Mouse (Mus musculus) kidney, adult 8-10 months (tissue): ENCODE measurements around the gene Prpf40b.

Experiments
- DNase-seq, 2 experiments: peaks; one replicate each; pipeline ENCODE4 v3.0.0; 2022

The Prpf40b gene

DNA sequence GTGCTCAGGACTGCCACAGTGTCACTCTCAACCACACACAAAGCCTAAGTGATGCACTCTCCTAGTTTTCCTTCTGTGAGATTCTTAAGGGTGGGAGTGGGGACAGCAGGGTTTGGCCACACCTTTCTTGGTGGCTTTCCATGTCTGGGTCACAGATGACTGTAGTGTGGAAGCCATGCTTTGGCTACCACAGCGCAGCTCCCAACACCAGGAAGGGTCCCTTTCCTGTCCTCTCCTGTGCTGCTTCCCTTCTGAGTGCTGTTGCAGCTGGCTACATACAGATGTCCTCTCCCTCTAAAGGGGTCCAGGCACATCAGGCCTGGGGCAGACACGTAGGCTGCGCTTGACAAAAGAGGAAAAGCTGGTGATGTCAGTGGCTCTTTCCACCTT is 38.8 kb downstream of the Prpf40b start:
- no peak for DNase-seq

DNA sequence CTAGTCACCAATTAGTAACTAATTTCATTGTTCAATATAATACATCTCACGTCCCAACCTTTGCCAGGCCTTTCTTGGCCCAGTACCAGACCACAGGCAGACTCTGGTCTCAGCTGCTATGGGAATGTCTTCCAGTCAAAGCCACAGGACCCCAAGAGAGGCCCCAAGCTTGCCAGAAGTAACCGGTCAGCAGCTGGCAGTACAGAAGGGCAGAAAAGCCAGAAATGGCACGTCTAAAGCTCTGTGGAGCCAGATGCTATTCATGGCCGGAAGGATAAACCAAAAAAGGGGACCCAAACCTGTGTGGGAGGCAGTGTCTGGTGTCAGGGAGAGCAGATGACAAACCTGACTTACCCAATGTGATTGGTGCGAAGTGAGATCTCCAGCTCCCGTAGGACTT is 39.6 kb downstream of the Prpf40b start:
- DNase-seq, result no peak

DNA sequence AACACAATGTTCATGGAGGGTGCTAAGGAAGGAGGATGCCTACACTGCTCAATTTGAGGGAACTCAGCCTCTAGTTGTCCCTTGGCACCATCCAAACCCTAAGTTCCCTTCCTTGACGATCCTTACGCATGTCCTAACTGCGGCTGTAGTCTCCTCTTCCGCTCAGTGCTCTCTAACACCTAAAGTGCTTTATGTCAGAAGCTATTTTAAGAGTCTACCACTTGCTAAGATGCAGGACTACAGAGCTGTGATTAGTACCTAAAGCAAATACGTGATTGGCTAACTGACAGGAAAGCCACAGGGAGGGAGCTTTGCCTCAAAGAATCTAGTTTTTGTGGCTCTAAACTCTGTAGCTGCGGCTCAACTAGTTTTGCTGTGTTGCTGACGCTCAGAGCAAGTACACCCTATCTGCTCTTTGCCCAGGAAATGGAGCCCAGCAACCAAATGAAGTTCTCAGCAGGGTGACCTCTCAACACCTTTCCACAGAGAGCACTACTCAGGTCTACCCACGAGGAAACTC is 41.0 kb downstream of the Prpf40b start:
- no peak for DNase-seq

DNA sequence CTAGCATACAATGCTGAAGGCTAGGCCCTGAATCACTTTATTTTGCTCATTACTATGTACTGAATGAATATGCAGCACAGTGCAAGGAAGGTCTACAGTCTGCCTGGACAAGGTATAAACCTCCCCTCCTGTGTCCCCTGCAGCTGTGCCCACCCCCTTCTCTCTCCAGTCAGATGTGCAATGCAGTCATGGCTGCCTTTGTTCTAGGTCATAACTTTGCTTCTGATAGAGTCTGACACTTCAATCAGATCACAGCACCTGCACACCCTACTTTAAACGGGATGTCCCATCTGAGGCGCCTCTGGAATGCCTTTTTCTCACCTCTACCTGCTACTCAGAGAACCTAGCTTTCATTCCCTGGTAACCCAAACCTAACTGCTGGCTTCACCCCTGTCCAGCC is 44.0 kb downstream of the Prpf40b start:
- no peak for DNase-seq

DNA sequence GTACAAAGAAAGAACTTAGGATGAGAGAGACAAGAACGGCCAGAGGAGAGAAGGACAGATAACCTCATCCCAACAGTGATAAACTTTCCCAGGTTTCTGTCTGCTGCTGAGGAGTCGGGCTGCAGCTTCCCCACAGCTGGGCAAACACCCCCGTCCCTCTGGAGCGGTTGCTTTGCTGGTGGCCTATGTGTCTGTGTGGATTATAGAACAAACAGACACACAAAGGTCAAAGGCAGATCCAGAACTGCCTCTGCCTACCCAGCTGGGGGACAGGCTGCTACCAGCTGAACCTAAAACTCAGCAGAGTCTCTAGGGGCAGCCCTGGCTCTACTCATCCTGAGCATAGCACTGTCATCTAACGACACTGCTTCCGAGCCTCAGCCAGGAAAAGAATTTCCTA is 44.8 kb downstream of the Prpf40b start:
- no peak for DNase-seq

DNA sequence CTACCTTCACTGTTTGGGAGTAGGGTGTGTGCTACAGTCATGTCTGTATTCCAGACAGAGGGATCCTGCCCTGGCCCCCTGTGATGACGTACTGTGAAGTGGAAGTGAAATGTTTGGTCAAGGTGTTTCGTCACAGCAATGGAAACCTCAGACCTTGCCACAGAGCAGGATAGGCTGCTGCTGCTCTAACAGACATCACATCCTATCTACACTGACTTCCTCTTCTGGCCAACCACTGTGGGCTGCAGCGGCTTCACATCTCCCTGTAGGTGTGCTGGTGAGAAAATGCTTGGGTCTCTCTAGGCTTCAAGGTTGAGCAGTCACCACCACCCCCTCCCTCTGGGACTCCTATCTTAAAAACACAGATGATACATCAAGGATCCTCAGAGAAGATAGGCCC is 46.2 kb downstream of the Prpf40b start:
- no peak for DNase-seq

DNA sequence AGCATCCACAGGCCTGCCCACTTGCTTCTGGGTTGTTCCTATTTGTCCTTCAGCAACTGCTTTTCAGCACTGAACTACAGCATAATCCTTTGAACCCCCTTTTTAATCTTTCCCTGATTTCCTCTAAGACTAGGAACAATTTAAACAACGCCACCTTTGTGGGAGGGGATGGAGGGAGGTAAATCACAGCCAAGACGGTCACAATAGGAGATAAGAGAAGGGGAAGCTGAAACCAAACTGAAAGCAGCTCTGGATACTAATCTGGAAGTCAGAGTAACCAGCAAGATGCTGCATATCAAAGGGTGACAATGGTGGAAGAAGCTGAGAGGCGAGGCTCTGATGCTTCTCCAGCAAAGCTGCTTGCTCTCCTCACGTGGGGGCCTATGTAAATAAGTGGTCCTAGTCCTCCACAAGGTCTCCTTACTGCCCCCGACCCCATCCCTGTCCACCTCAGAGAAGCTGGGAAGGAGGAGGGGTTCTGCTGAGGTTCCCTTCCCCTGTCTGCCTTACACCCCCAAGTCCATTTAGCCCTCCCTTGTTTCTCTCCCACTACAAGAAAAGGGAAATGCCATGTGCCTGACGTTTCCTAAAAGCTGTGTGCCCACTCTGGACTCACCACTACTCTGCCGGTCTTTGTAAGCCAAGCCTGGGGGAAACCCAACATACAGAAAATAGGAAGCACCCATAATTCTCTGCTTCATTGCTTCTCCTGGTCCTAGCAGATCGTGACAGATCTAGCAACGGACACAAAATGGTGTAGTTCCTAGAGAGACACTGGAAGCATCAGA is 47.5 kb downstream of the Prpf40b start:
- DNase-seq, result no peak

DNA sequence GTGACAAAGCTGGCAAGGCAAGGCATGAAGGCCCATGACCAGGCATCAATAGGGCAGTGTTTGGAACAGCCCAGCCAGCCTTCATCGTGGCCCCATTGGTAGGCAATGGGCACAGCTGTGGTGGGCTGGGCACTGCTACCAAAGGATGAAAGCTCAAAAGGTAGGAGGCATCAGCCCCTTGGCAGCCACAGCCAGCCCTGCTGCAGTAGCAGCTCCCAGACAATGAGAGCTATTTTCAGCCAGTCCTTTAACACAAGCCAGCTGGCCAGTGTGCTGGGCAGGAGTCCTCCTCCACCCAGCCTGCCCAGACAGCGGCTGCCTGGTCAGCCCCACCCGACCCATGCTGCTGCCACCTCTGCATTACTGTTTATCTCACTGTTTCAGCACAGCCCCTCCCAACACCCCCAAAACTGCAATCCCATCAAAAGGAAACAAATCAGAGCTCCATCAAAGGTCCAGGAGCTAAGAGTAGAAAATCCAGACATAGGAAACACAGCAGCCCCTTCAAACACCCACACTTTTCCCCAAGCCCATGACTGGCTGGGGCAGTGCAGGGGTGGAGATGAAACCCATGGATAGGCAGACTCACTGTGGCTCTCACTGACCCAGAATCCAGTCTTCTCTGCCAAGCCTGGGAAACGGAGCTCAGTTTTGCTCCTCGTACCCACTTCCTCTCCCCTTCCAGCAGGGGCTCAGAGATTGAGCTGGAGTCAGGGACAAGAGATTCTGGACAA is 48.7 kb downstream of the Prpf40b start:
- no peak for DNase-seq

DNA sequence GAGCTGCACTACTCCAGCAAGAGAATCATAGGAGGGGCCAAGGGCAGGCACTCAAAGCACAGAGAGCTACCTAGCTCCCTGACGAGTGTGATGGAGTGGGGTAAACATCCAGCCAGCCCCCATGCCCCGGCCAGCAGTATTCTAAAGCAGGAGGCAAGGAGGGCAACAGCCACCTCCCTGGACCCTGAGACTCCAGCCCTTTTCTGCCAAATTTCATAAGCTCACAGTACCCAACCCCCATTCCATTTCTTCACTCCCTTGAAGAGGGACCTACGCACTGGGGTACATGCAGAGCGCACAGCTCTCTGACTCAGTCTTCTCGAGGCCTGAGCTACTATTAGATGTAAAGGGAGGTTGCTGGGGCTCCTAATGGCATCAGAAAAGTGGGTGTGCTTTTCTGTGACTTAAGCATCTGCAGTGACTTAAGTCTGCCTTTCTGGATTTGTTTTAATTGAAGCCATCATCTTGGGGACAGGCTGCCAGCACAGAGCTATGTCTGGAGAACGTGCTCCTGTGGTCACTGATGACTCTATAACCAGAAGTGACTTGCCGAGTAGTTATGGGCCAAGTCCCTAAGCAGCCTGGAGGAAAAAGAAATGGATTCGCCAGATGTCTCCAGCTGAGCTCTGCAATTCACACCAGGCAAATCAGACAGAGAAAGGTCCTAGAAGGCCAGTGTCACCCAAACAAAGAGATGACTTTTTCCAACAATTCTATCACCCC is 49.4 kb downstream of the Prpf40b start:
- no peak for DNase-seq

DNA sequence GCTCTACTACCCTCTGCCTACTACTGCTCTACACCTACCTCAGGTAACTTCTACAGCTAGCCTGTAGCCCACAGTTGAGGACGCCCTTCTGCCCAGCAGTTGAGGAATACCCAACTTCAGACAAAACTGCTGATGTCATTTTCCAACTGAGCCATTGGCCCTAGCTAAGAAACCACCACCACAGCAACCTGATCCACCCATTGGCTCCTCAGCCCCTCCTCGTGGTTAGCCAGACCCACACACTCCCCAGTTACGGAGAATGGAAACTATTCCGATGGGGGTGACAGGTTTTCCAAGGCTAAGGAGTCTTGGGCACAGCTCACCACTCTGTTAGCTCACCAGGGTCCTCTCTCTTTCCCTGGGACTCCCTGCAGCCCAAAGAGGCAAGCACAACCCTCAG is 50.1 kb downstream of the Prpf40b start:
- no peak for DNase-seq

DNA sequence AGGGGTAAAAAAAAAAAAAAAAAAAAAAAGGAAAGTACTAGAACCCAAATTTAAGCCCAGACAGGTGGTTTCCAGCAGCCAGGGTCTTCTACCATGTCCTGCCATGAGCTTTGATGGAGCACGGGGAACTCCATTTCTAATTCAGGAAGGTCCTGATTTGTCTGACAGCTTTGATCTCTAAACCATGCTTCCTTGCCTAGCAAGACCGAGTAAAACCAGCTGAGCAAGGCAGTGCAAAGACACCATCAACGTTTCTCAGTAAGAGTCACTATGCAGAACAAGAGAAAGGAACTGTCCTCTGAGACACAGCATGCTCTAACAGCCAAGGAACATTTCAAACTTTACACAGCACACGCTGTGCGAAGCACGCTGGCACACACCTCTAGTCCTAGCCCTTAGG is 56.7 kb downstream of the Prpf40b start:
- DNase-seq, result no peak

DNA sequence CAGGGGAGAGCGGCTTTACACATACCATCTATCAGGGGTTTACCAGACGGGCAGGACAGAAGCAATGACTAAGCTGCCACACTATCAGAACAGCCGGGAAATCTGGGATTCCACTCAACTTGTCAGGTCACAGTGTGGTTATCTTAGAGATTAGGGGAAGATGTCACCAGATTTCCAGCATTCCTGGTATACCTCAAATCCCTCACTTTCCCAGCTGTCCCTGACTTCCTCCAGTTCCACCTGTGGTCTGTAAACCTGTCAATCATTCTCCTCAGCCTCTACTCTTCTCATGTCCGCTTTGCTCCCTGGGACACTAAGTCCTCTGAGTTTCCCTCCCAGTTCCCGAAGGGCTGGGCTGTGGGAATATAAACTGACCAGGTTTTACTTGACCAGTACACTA is 57.4 kb downstream of the Prpf40b start:
- DNase-seq, result no peak

DNA sequence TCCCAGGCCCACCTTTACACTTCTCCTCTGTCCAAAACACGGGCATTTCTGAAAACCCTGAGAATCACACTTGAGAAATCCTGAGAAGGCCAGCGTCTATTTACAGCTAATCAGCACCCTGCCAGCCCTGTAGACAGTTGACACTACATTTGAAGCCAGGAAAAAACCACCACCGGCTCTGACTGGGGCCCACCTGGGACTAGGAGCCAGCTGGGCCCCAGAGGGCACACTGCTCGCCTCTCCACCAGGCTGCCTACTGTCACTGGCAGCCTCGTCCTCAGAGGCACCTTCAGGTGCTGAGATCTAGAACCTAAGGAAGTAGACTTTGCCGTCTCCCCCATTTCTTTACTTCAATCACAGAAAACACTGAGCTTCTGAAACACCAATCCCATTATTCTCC is 60.8 kb downstream of the Prpf40b start:
- no peak for DNase-seq

DNA sequence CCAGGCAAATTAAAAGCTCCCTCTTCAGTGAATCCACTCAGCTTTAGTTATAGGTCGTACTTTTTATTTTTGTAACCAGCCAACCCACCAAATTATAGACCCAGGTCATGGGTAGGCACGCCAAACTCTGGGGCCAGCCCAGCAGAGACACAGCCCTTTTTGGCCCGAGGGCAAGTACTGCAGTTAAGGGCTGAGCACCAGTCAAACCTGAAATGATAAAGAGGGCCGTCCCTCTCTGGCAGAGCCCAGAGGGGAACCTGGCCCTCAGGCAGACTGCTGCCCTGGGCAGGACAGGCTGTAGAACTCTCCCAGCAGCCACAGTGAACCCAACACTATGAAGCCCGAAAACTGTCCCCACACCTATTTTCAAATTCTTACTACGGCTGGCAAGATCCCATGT is 61.6 kb downstream of the Prpf40b start:
- DNase-seq, result no peak

DNA sequence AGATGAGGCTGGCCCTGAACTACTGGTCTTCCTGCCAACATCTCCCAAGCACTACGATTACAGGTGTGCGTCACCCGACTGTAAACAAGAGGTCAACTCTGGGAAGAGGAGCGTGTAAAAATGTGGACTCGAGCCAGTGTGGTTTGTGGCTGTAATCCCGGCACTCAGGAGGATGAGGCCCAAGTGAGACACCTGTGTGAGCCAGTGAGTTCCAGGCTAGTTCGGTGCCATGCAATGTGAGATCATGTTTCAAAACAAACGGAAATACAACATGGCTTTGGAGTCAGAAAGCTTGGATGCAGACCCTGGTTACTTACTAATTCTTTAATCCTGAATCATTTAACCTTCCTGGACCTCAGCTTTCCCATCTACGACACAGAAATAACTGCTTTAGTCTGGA is 64.1 kb downstream of the Prpf40b start:
- DNase-seq, result no peak

DNA sequence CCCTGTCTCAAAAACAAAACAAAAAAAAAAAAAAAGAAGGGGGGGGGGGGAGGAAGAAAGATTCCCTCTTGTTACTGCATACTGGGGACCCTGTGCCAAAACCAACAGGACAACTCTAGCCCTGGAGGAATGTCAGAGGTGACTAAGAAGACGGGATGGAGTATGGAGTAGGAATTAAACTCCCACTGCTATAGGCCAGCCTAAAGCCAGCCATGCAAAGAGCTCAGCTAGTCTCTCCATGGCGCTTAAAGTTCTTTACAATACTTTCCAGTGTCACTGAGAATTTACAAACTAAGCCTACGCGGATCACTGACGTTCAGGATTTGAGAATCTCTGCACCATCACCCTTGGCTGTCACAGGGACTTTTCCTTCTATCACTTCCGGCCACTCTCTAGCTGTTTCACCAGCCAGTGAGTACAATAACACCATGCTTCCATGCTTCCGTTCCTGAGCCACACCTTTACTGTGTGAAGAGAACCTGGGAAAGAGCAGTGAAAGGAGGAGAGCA is 69.2 kb downstream of the Prpf40b start:
- DNase-seq, result no peak

DNA sequence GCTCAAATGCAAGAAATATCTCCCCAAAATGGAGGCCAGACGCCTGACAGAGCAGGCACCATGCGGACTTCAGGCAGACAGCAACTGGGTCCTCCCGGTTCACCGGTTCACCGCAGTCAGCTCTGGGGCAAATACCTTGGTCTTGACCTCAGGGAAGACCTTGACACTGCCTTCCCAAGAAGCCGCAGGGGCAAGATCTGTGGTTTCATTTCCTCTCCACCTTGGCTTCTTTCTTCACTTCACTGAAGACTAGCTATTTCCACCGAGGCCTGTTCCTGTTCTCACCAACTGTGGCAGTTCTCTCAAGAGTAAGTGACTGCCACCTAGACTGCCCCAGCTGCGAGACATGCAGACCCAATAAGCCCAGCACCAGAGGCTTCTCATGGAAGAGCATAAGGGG is 70.0 kb downstream of the Prpf40b start:
- no peak for DNase-seq
